Comparison of ENCODE assay signal across 1 mouse cellular context in genomic region chr12:32124030-32124429, GRCm38 (mm10).
TF ChIP-seq lines count a peak whose summit lies in the region.

No protein-coding gene starts in this region.

TF ChIP-seq in MEL, 35 proteins besides CTCF, POLR2A, EP300 and RAD21 (continued from another document):
- TF ChIP-seq RCOR1 (IDR thresholded peaks at IDR 0.05; ENCODE audit: low read depth, low read length), result no peak; the same call in 1 of the 2 replicates
- no peak for TF ChIP-seq MYC (IDR thresholded peaks at IDR 0.05; ENCODE audit: low read depth, low read length)
- TF ChIP-seq KAT2A (conservative IDR thresholded peaks at IDR 0.05; ENCODE audit: low read depth, low read length), result no peak
- no peak for TF ChIP-seq POLR2AphosphoS5 (IDR thresholded peaks at IDR 0.05; ENCODE audit: borderline replicate concordance, low read depth, low read length)
- TF ChIP-seq ZC3H11A (IDR thresholded peaks at IDR 0.05; ENCODE audit: low read depth, low read length), result no peak
- no peak; the same call in 1 of the 2 replicates for TF ChIP-seq MXI1 (IDR thresholded peaks at IDR 0.05; ENCODE audit: low read depth, low read length)
- TF ChIP-seq MYB (IDR thresholded peaks at IDR 0.05; ENCODE audit: low read depth, low read length), result no peak
- TF ChIP-seq MEF2A (IDR thresholded peaks at IDR 0.05; ENCODE audit: extremely low read depth, insufficient replicate concordance, low read depth, low read length, poor library complexity, severe bottlenecking), result no peak
- TF ChIP-seq JUND (IDR thresholded peaks at IDR 0.05; ENCODE audit: low read depth, low read length), result no peak
- no peak for TF ChIP-seq MAZ (IDR thresholded peaks at IDR 0.05; ENCODE audit: low read depth, low read length)
- no peak; the same call in 1 of the 2 replicates for TF ChIP-seq SMC3 (IDR thresholded peaks at IDR 0.05; ENCODE audit: low read depth, low read length)
- no peak for TF ChIP-seq HCFC1 (IDR thresholded peaks at IDR 0.05; ENCODE audit: low read depth, low read length)
- TF ChIP-seq USF2 (IDR thresholded peaks at IDR 0.05; ENCODE audit: borderline replicate concordance in 1 of 2, insufficient read depth in 1 of 2, low read depth in 1 of 2, low read length in 2 of 2), result no peak
- TF ChIP-seq MAFK (IDR thresholded peaks at IDR 0.05; ENCODE audit: borderline replicate concordance, low read depth, low read length), result peak; percentile 82; the same call in 1 of the 2 replicates
- no peak for TF ChIP-seq UBTF (IDR thresholded peaks at IDR 0.05; ENCODE audit: borderline replicate concordance, insufficient read depth, low read depth, low read length)
- no peak for TF ChIP-seq NRF1 (IDR thresholded peaks at IDR 0.05; ENCODE audit: insufficient read depth, low read depth, low read length, poor library complexity, severe bottlenecking)
- no peak for TF ChIP-seq USF1 (IDR thresholded peaks at IDR 0.05; ENCODE audit: low read depth, low read length)
- TF ChIP-seq GATA1 (IDR thresholded peaks at IDR 0.05; ENCODE audit: low read depth, low read length), result peak; percentile 69
- no peak for TF ChIP-seq GABPA (IDR thresholded peaks at IDR 0.05; ENCODE audit: low read depth, low read length)
- peak; percentile 53; the same call in 1 of the 2 replicates for TF ChIP-seq ETS1 (IDR thresholded peaks at IDR 0.05; ENCODE audit: low read depth, low read length)
- TF ChIP-seq BHLHE40 (IDR thresholded peaks at IDR 0.05; ENCODE audit: borderline replicate concordance, low read depth, low read length), result no peak
- no peak for TF ChIP-seq NELFE (IDR thresholded peaks at IDR 0.05; ENCODE audit: low read depth, low read length)
- peak; percentile 51 for TF ChIP-seq TCF12 (IDR thresholded peaks at IDR 0.05; ENCODE audit: low read depth, low read length)
- TF ChIP-seq ZNF384 (IDR thresholded peaks at IDR 0.05; ENCODE audit: low read depth, low read length), result no peak
- no peak for TF ChIP-seq POLR2AphosphoS2 (IDR thresholded peaks at IDR 0.05; ENCODE audit: low read length)
- no peak for TF ChIP-seq CHD1 (IDR thresholded peaks at IDR 0.05; ENCODE audit: low read depth, low read length)
- no peak for TF ChIP-seq ELF1 (IDR thresholded peaks at IDR 0.05; ENCODE audit: low read depth, low read length)
- TF ChIP-seq ZMIZ1 (IDR thresholded peaks at IDR 0.05; ENCODE audit: low read depth, low read length), result no peak
